Mouse (Mus musculus): ENCODE measurements around the gene Cntnap5c. TPM values are rescaled to one million over a fixed set of nuclear protein-coding genes. Genes with fewer than 3 reads are reported as not detected.

Cntnap5c gene
- total and polyA plus RNA-seq, 2 experiments from 2014 or later, result 1.7 to 6.4 TPM

DNA sequence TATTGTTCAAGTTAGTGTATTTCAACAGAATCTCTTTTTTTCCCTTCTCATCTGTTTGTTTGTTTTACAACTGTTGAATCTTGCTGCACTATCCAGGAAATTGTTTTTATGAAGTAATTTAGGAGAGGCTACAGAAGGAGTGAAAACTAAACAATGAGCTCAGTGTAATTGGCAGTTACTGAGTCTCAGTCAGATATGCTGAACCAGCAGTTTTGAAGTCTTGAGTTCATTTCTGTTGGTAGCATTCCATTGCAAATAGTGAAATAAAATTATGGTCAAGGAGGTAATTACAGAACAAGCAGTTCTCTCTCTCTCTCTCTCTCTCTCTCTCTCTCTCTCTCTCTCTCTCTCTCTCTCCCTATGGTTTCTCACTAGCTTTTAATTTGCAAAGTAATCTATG is 600.7 kb downstream of the Cntnap5c start:
- ATAC-seq, result no peak
- no peak for DNase-seq
- Histone ChIP-seq H3K9me3 (ENCODE audit: low read length) (no peaks in the 10 kb centered on the region), H3K4me1 (ENCODE audit: insufficient read depth) (no peaks in the 10 kb centered on the region), H3K4me2 (ENCODE audit: low read depth) (no peak overlapping the region), H3K9ac (no peak overlapping the region), H3K27ac (ENCODE audit: low read depth, low read length) (no peak overlapping the region), H3K36me3 (ENCODE audit: insufficient read depth) (no peaks in the 10 kb centered on the region), H3K27me3 (ENCODE audit: insufficient read depth, low read length) (no peaks in the 10 kb centered on the region), H3K4me3 (ENCODE audit: low read depth, low read length) (no peak overlapping the region)
- no peak for TF ChIP-seq CTCF (IDR thresholded peaks at IDR 0.05; ENCODE audit: low read depth)

DNA sequence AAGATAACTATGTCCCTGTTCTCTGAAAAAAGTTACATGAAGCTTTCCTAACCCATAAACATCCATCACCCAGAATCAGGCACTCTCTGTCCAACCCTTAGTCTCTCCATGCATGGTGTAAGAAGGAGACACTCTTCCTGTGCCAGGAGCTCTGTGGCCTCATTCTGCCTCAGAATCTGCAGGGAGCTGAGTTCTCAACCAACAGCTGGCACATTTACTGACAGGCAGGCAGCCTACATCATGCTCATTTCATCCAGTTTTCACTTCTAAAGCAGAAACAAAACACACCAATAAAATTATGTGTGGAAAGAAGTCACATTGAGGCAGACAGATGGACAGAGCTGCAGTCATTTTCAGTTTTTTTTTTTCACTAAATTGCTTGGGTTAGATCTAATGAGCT is 638.4 kb downstream of the Cntnap5c start:
- Histone ChIP-seq H3K9me3 (ENCODE audit: low read length) (no peaks in the 10 kb centered on the region), H3K4me3 (ENCODE audit: low read depth, low read length) (no peak overlapping the region), H3K9ac (no peak overlapping the region), H3K36me3 (ENCODE audit: insufficient read depth) (no peaks in the 10 kb centered on the region), H3K4me1 (ENCODE audit: insufficient read depth) (no peaks in the 10 kb centered on the region), H3K27me3 (ENCODE audit: insufficient read depth, low read length) (no peaks in the 10 kb centered on the region), H3K4me2 (ENCODE audit: low read depth) (no peak overlapping the region), H3K27ac (ENCODE audit: low read depth, low read length) (no peak overlapping the region)
- TF ChIP-seq CTCF (IDR thresholded peaks at IDR 0.05; ENCODE audit: low read depth), result no peak
- peak; percentile 43 for DNase-seq
- peak; percentile 89 for ATAC-seq

DNA sequence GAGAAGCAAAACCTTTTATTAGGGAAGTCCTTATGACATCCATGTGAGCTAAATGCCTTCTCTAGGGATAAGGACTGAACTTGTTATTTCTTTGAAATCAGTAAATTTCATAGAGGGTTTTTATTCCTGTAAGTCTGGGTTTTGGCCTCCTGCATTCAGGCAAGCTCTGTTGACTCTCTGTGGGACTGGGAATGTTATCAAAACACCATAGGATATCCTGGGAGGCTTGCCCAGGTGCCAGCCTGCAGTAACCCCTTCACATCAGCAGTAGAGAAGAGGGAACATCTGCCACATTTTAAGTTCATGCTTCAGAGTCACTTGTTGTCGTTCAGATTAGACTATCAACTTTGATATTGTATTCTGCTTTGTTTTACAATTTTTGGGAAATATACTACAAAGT is 639.4 kb downstream of the Cntnap5c start:
- H3K9me3 ChIP-seq (ENCODE audit: low read length), result no peaks in the 10 kb centered on the region
- H3K27me3 ChIP-seq (ENCODE audit: insufficient read depth, low read length), result no peaks in the 10 kb centered on the region
- no peak overlapping the region for H3K4me3 ChIP-seq (ENCODE audit: low read depth, low read length)
- no peak for ATAC-seq
- no peak overlapping the region for H3K4me2 ChIP-seq (ENCODE audit: low read depth)
- no peak overlapping the region for H3K27ac ChIP-seq (ENCODE audit: low read depth, low read length)
- no peaks in the 10 kb centered on the region for H3K36me3 ChIP-seq (ENCODE audit: insufficient read depth)
- no peak for TF ChIP-seq CTCF (IDR thresholded peaks at IDR 0.05; ENCODE audit: low read depth)
- H3K4me1 ChIP-seq (ENCODE audit: insufficient read depth), result no peaks in the 10 kb centered on the region
- WGBS, result 82% methylated on average over 1 of the region's 1 CpGs
- DNase-seq, result no peak
- H3K9ac ChIP-seq, result no peak overlapping the region

DNA sequence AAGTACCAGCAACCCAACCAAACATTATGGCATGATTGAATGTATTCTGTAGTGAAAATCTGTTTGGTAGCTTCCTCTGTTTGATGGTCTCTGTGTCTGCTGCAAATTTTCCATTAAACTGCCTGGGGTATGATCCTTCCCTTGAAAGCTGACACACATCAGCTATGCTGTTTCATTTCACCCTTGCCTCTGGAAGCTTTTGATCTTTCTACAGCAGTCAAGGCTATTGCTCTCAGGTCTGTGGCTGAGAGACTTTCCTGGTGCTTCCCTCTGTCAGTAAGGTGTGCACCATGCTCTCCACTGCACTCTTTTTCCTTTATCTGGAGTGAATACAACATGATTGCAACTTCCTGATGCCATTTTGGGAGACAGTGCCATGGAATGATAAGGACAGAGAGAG is 668.1 kb downstream of the Cntnap5c start:
- Histone ChIP-seq H3K9me3 (ENCODE audit: low read length) (no peaks in the 10 kb centered on the region), H3K4me1 (ENCODE audit: insufficient read depth) (no peaks in the 10 kb centered on the region), H3K36me3 (ENCODE audit: insufficient read depth) (no peaks in the 10 kb centered on the region), H3K27me3 (ENCODE audit: insufficient read depth, low read length) (no peaks in the 10 kb centered on the region), H3K27ac (ENCODE audit: low read depth, low read length) (no peak overlapping the region), H3K4me3 (ENCODE audit: low read depth, low read length) (no peak overlapping the region), H3K9ac (no peak overlapping the region), H3K4me2 (ENCODE audit: low read depth) (no peak overlapping the region)
- ATAC-seq (no peak), DNase-seq (no peak)
- no peak for TF ChIP-seq CTCF (IDR thresholded peaks at IDR 0.05; ENCODE audit: low read depth)

Other genes starting within 250 kb of the Cntnap5c start
- gene Vmn2r120, start 224.1 kb upstream of the Cntnap5c start, total RNA-seq (2014; rRNA removed), result not detected in 2 replicates
- gene Vmn2r120, start 224.1 kb upstream of the Cntnap5c start, polyA plus RNA-seq (2015; fragmentation: Nextera tagmentation; extraction: Ambion mirVana), result not detected in 2 replicates
- gene Gm21834, start 27.4 kb upstream of the Cntnap5c start, total RNA-seq (2014; rRNA removed), result not detected in 2 replicates
- not detected in 2 replicates for gene Gm21834, start 27.4 kb upstream of the Cntnap5c start, polyA plus RNA-seq (2015; fragmentation: Nextera tagmentation; extraction: Ambion mirVana)

All from forebrain, postnatal 0 days (tissue).